Mouse (Mus musculus) olfactory bulb, adult 2 months (tissue): ENCODE data around the gene Prdm16.

Source experiments
- CTCF ChIP-seq: fragments of 200-500 bp; IDR thresholded peaks from 2 replicates; pipeline ENCODE4 v1.5.1; 2012; ENCODE audit warnings: low read depth, mild to moderate bottlenecking, low read length, moderate library complexity; ENCODE audit not compliant: insufficient read depth
- POLR2A ChIP-seq: fragments of 200-500 bp; IDR thresholded peaks from 2 replicates; pipeline ENCODE4 v1.6.1; 2012; ENCODE audit warnings: mild to moderate bottlenecking, low read depth, low read length, moderate library complexity; ENCODE audit not compliant: insufficient read depth

DNA sequence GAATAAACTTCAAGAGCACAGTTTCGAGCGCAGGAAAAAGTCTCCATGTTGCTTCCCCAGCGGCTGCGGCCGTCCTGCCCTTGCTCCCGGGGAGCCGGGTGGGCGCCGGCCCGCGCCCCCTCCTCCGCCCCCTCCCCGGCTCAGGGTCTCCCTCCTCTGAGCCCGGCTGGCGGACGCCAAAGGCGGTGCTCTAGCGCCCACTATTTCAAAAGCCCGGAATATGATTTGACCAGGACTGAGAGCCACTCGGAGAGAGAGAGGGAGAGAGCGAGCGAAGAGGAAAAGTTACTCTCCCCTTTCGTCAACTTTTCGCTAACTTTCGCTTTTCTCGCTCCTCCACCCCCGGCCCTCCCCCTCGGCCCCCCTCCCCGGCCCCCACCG is 630 bp downstream of the Prdm16 start:
- TF ChIP-seq CTCF (no peak), POLR2A (no peak)
